Mouse (Mus musculus) limb, embryonic 10.5 days (tissue): ENCODE data around the gene Zfp526. TPM values are rescaled to one million over a fixed set of nuclear protein-coding genes. Genes with fewer than 3 reads are reported as not detected.

Experiments used
- DNase-seq: peaks from one replicate; pipeline ENCODE4 v3.0.0-alpha.2; 2017; ENCODE audit warnings: low spot score
- H3K27ac ChIP-seq: fragments of 300-500 bp; sonication (generic); 2 replicates; pipeline ENCODE4 v1.5.1; 2016; ENCODE audit warnings: mild to moderate bottlenecking
- H3K27me3 ChIP-seq: fragments of 300-500 bp; sonication (generic); 2 replicates; pipeline ENCODE4 v1.6.1; 2016; ENCODE audit warnings: low read depth, mild to moderate bottlenecking; ENCODE audit not compliant: poor library complexity, severe bottlenecking
- H3K36me3 ChIP-seq: fragments of 300-500 bp; sonication (generic); 2 replicates; pipeline ENCODE4 v1.6.1; 2016; ENCODE audit warnings: mild to moderate bottlenecking, moderate library complexity
- H3K4me1 ChIP-seq: fragments of 300-500 bp; sonication (generic); 2 replicates; pipeline ENCODE4 v1.6.1; 2016
- H3K4me3 ChIP-seq: fragments of 300-500 bp; sonication (generic); 2 replicates; pipeline ENCODE4 v1.5.1; 2016; ENCODE audit warnings: mild to moderate bottlenecking, moderate library complexity
- H3K9me3 ChIP-seq: fragments of 300-500 bp; sonication (generic); replicated peaks from 2 replicates; pipeline ENCODE4 v1.6.1; 2016; ENCODE audit warnings: mild to moderate bottlenecking
- WGBS: fragments of 180-500 bp; shearing (Covaris S2); methylation state at CpG from one replicate; pipeline ENCODE4 v1.1.7; 2016; 5-methylcytosine and 5-hydroxymethylcytosine counted together
- polyA plus RNA-seq: library from polyadenylated mRNA; unstranded; fragments of >200 nt; fragmentation: Nextera tagmentation; extraction: Ambion mirVana; gene quantifications from 2 replicates; pipeline ENCODE4 v1.2.1, GENCODE M21; 2016

Gene Zfp526
- 3.1 and 3.3 TPM in 2 replicates for polyA plus RNA-seq

- peak within 1 kb of the TSS; percentile 81 for H3K4me3 ChIP-seq
- H3K27ac ChIP-seq, result peak within 1 kb of the TSS; percentile 94
- under 1% methylated on average over 45 of the region's 45 CpGs for WGBS
- peaks cover 39% of the 10 kb centered on the region for H3K36me3 ChIP-seq
- H3K27me3 ChIP-seq, result no peaks in the 10 kb centered on the region
- DNase-seq, result peak; percentile 98
- H3K4me1 ChIP-seq, result peaks cover 44% of the 10 kb centered on the region
- no peaks in the 10 kb centered on the region for H3K9me3 ChIP-seq
Measured at GRCm38 (mm10) chr7:25221102-25221883, at the start of gene Zfp526. Gene Zfp526 (plus strand): TSS chr7:25221425.

DNA sequence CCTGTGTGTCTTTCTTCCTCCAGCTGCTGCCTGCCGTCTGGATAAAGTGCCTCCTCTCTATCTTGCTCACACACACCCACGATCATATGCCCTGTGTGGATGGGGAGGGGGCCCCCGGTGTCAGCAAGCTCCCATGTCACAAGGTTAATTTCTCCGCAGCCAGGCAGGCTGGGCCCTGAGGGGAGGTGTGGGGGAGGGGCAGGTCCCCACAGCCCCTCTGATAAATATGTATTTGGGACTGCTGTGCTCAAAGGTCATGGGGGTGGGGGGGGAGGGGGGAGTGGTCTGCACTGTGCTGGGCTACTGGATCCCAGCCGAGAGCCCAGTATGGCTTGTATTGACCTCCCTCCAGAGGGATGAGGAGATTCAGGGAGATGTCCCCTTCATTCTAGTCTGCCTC, 48.6 kb upstream of the Zfp526 start:
- 37% methylated on average over 5 of the region's 5 CpGs for WGBS
- Histone ChIP-seq H3K4me1 (peaks cover 26% of the 10 kb centered on the region), H3K27ac (no peak overlapping the region), H3K36me3 (no peaks in the 10 kb centered on the region), H3K9me3 (no peaks in the 10 kb centered on the region), H3K27me3 (peaks cover 52% of the 10 kb centered on the region), H3K4me3 (no peak overlapping the region)
- DNase-seq, result no peak

DNA sequence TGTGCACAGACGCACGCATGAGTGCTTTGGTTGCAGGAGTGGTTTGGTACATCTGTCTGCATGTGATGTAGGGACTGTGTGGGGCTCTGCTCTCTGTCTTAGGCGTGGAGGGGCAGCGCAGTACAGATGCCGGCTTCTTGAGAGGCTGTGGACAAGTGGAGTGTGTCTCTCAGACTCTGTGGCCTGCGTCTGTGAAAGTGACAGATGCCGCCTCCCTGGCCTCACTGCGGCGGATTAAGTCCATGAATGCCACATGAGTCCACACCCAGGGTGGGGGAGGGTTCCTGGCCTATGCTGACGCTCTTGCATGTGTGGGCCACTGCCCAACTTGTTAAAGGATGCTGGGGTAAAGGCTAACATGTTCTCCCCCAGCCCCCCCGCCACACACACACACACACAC, 46.9 kb upstream of the Zfp526 start:
- Histone ChIP-seq H3K9me3 (no peaks in the 10 kb centered on the region), H3K27ac (no peak overlapping the region), H3K27me3 (peaks cover 69% of the 10 kb centered on the region), H3K36me3 (no peaks in the 10 kb centered on the region), H3K4me3 (no peak overlapping the region), H3K4me1 (peaks cover 38% of the 10 kb centered on the region)
- no peak for DNase-seq
- 77% methylated on average over 11 of the region's 11 CpGs for WGBS

DNA sequence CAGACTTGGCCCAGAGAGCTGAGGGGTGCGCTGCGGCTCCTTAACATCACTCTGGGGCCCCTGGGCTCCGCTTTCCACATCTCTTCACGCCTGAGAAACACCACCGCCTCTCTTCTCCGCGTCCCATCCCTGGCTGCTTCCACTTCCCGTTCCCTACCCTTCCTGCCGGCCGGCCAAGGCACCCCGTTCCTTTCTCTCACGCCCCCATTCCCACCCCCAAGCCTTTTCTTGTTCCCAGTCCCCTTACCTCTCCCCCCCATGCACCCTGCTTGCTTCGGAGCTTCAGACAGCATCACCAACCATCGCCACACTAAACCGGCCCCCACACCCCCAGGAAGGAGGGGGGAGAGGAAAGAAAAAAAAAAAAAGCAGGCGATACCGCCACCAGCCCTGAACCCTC, 42.9 kb upstream of the Zfp526 start:
- no peak overlapping the region for H3K27ac ChIP-seq
- H3K4me3 ChIP-seq, result peak overlapping the region; percentile 71
- no peaks in the 10 kb centered on the region for H3K9me3 ChIP-seq
- no peaks in the 10 kb centered on the region for H3K36me3 ChIP-seq
- peak; percentile 38 for DNase-seq
- H3K27me3 ChIP-seq, result peaks cover 100% of the 10 kb centered on the region
- peaks cover 48% of the 10 kb centered on the region for H3K4me1 ChIP-seq
- WGBS, result under 1% methylated on average over 17 of the region's 17 CpGs

DNA sequence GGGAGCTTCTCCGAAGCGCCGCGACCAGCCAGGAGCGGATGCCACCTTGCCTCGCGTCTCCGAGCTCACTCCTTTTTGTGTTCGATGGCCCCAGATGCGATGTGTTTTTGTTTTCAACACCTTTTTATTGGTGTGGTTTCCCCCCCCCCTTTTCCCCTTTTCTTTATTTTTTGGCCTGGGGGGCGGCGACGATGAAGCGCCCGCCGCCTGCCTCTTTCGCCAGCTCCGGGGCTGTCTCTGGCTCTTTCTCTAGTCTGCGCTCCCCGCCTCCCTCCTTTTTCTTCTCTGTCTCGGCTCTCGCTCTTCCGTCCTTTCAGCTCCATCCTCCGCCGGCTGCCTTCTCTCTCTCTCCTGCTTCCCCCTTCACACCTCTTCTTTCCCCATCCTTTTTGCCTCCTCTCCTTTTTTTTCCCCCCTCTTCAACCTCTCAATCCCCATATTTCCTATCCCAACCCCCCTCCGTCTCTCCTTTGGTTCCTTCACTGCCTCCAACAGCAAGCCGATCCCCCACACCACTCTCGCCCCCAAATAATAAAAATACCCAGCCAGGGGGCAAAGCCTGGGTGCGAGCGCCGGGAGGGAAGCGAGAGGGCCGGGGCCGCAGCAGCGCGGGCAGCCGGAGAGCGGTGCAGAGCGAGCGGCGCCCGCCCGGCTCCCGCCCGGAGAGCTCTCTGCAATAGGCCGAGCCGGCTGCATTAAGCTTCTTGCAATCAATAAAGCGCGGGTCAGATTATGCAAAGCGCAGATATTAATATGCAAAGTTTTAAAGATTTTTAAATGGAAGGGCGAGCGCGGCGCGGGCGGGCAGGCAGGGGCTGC, 42.2 kb upstream of the Zfp526 start:
- Histone ChIP-seq H3K4me1 (peaks cover 41% of the 10 kb centered on the region), H3K27me3 (peaks cover 100% of the 10 kb centered on the region), H3K9me3 (no peaks in the 10 kb centered on the region), H3K27ac (peak overlapping the region; percentile 72), H3K4me3 (peak overlapping the region; percentile 71), H3K36me3 (no peaks in the 10 kb centered on the region)
- peak; percentile 57 for DNase-seq
- WGBS, result under 1% methylated on average over 55 of the region's 56 CpGs

GRCm38 (mm10) chr7:25179606-25180161, 41.5 kb upstream of the Zfp526 start, which contains the start of gene Pou2f2:
Gene Pou2f2 (minus strand): TSS chr7:25179726.
- H3K27ac ChIP-seq, result peak within 1 kb of the TSS; percentile 72

GRCm38 (mm10) chr7:25180512-25180911, 40.7 kb upstream of the Zfp526 start:
- peak overlapping the region; percentile 71; the same call in 1 of the 2 replicates for H3K4me3 ChIP-seq
- no peak for DNase-seq
- 6% methylated on average over 6 of the region's 6 CpGs for WGBS
- no peak overlapping the region for H3K27ac ChIP-seq
- H3K27me3 ChIP-seq, result peaks cover 100% of the 10 kb centered on the region
- H3K4me1 ChIP-seq, result peaks cover 36% of the 10 kb centered on the region
- no peaks in the 10 kb centered on the region for H3K36me3 ChIP-seq
- H3K9me3 ChIP-seq, result no peaks in the 10 kb centered on the region

More at GRCm38 (mm10) chr7:25179606-25180161, 41.5 kb upstream of the Zfp526 start, which contains the start of gene Pou2f2:
- H3K27me3 ChIP-seq, result peaks cover 100% of the 10 kb centered on the region
- no peaks in the 10 kb centered on the region for H3K9me3 ChIP-seq
- WGBS, result under 1% methylated on average over 46 of the region's 56 CpGs
- peak; percentile 90 for DNase-seq
- peaks cover 36% of the 10 kb centered on the region for H3K4me1 ChIP-seq
- peak within 1 kb of the TSS; percentile 71 for H3K4me3 ChIP-seq
- no peaks in the 10 kb centered on the region for H3K36me3 ChIP-seq

- Histone ChIP-seq H3K9me3 (no peaks in the 10 kb centered on the region), H3K4me1 (peaks cover 36% of the 10 kb centered on the region), H3K27me3 (peaks cover 96% of the 10 kb centered on the region), H3K36me3 (no peaks in the 10 kb centered on the region), H3K4me3 (peak overlapping the region; percentile 24), H3K27ac (no peak overlapping the region)
- WGBS, result under 1% methylated on average over 15 of the region's 15 CpGs
- peak; percentile 75 for DNase-seq
Measured at GRCm38 (mm10) chr7:25181331-25181790, 39.9 kb upstream of the Zfp526 start.

DNA sequence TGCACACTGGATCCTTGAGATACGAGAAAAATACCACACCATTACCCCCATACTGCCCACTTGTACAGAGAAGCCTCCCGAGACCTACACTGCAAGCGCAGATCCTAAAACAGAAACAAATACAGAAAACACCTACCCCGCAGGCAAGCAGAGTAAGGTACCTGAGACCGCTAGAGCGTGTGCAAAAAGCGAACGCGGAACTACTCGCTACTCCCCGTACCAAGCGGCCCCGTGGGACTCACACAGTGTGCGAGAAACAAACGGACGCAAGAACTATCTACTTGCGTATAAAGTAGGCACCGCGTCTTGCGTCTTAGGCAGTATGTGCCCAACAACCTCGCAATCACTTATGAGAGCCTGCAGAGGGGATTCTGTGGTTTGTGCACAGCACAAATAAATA, 39.4 kb upstream of the Zfp526 start:
- peak; percentile 40 for DNase-seq
- no peaks in the 10 kb centered on the region for H3K9me3 ChIP-seq
- no peak overlapping the region for H3K27ac ChIP-seq
- H3K27me3 ChIP-seq, result peaks cover 92% of the 10 kb centered on the region
- peaks cover 36% of the 10 kb centered on the region for H3K4me1 ChIP-seq
- H3K4me3 ChIP-seq, result peak overlapping the region; percentile 24
- H3K36me3 ChIP-seq, result no peaks in the 10 kb centered on the region
- 4% methylated on average over 21 of the region's 21 CpGs for WGBS

- Histone ChIP-seq H3K27ac (no peak overlapping the region), H3K4me1 (peaks cover 32% of the 10 kb centered on the region), H3K9me3 (no peaks in the 10 kb centered on the region), H3K27me3 (peaks cover 69% of the 10 kb centered on the region), H3K4me3 (no peak overlapping the region), H3K36me3 (no peaks in the 10 kb centered on the region)
- DNase-seq, result no peak
- WGBS, result 86% methylated on average over 6 of the region's 6 CpGs
Measured at GRCm38 (mm10) chr7:25184091-25184490, 37.1 kb upstream of the Zfp526 start.

DNA sequence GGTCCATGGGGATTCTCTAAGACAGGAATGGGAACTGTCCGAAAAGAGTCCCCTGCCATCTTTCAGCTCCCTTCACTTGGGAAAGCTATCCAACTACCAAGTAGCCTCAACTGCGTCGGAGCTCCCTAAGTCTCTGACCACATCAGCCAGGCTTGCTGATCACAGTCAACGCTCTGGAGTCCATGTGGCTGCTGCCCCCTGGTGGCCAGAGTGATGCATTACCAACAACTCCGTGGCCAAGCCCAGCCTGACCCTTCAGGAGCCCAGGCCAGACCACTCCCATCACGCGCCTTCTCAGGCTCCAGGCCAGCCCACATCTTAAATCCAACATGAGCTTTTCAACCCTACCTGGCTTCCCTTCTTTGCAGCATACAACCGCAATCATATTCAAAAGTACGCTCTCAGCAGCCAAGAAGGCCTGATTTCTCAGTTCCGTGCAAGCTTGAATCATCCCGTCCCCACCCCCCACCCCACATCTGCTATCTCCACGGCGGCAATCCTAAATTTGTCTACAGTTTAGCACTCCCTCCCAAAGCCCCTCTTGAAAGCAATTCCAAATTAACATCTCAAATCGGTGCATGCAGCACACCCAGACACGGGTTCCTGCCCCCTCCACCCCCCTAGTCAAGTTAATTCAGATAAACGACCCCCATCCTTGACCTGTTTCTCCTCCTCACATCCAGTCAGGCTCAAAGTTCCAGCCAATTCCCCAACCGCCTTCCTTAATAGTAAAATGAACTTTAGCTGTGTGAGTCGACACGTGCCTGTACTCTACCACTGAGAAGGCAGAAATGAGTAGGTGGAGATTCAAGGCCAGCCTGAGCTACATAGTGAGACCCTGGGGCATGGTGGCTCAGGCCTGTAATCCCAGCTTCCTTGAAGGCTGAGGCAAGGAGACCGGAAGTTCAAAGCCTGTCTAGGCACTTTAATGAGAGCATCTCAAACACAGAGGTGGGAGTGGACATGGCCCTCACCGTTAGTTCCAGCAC, 33.3 kb upstream of the Zfp526 start:
- H3K27me3 ChIP-seq, result peaks cover 30% of the 10 kb centered on the region
- H3K4me3 ChIP-seq, result no peak overlapping the region
- 22% methylated on average over 21 of the region's 21 CpGs for WGBS
- H3K4me1 ChIP-seq, result peaks cover 5% of the 10 kb centered on the region; the same call in 1 of the 2 replicates
- DNase-seq, result peak; percentile 97
- no peak overlapping the region for H3K27ac ChIP-seq
- no peaks in the 10 kb centered on the region for H3K36me3 ChIP-seq
- no peaks in the 10 kb centered on the region for H3K9me3 ChIP-seq

DNA sequence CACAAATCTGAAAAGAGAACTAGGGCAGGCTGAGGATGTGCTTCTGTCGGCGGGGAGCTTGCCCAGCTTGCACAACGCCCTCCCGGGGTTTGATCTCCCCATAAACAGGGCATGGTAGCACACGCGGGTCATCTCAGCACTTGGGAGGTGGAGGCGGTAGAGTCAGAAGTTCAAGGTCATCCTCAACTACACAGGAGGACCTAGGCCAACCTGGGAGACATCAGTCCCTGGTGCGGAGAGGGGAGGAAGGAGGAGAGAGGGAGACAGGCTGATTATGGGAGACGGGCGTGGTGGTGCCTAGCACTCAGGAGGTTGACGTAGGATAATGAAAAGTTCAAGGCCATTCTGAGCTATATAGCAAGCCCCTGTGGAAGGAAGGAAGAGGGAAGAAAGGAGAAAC, 30.4 kb upstream of the Zfp526 start:
- no peaks in the 10 kb centered on the region for H3K9me3 ChIP-seq
- no peak for DNase-seq
- H3K4me3 ChIP-seq, result no peak overlapping the region
- no peaks in the 10 kb centered on the region for H3K36me3 ChIP-seq
- peaks cover 5% of the 10 kb centered on the region; the same call in 1 of the 2 replicates for H3K4me1 ChIP-seq
- 0 out of 2 replicates have a peak, but pooled peaks cover 2% of the 10 kb centered on the region for H3K27me3 ChIP-seq
- 87% methylated on average over 11 of the region's 11 CpGs for WGBS
- no peak overlapping the region for H3K27ac ChIP-seq
